Mouse (Mus musculus) gastrocnemius, postnatal 36 days (tissue): ENCODE data around the gene Vamp4. TPM values are rescaled to one million over a fixed set of nuclear protein-coding genes. Genes with fewer than 3 reads are reported as not detected.
A peak's percentile ranks its signal among the peaks of the same experiment; 100 is the strongest.

Experiments used
- DNase-seq, 2 experiments: peaks; one replicate each; pipeline ENCODE4 v3.0.0; 2022
- intact Hi-C: fragments of 180-260 bp; cut with DNase I; formaldehyde crosslinking; loops from one replicate; pipeline ENCODE4 v1.15.1; 2025
- total RNA-seq, 2 experiments: library from RNA; stranded (reverse); gene quantifications; 2 replicates each; pipeline ENCODE4 v1.2.3; 2021

Gene Vamp4
- total RNA-seq, 2 experiments from 2014 or later: 13.9 to 15.3 TPM

GRCm38 (mm10) chr1:162639861-162640260, 69.5 kb downstream of the Vamp4 start:
- no peak for DNase-seq
- intact Hi-C loops: no loop called here

DNA sequence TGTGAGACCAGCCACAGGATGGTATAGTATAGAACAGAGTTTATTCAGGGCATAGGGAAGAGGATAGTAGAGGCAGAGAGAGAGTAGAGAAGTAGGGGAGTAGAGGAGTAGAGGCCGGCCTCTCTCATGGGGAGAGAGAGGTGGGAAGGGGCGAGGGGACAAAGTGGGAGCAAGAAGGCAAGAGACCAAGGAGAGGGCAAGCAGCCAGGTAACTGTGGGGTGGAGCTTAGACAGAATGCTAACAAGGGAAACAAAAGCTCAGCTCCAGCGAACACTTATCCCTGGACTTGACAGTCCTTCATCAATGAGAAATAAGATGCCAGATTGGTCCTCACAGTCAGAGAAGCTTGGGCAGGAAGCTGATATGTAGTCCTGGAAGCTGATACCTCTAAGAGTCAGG, 72.3 kb downstream of the Vamp4 start:
- DNase-seq: no peak
- intact Hi-C loops: no loop called here

- DNase-seq: peak; percentile 88 to 96
- intact Hi-C loops: no loop called here
Observed at GRCm38 (mm10) chr1:162643752-162644151, 73.4 kb downstream of the Vamp4 start.

GRCm38 (mm10) chr1:162646083-162646686, 75.9 kb downstream of the Vamp4 start:
- intact Hi-C loops: loop anchor here (5.0 kb wide), 1 partner anchor 49 kb away; no protein-coding TSS in a partner anchor
- no peak for DNase-seq

GRCm38 (mm10) chr1:162648416-162648815, 78.1 kb downstream of the Vamp4 start:
- intact Hi-C loops: loop anchor here (5.0 kb wide), 1 partner anchor 51 kb away; no protein-coding TSS in a partner anchor

More at GRCm38 (mm10) chr1:162648416-162648815, 78.1 kb downstream of the Vamp4 start:
- DNase-seq: no peak

Other genes starting within 250 kb of the Vamp4 start
- gene Dnm3, start 92.5 kb upstream of the Vamp4 start, total RNA-seq: 1 to 10 TPM; 5.3 to 8.6 TPM
- 1 to 10 TPM; 5.9 to 9.6 TPM for gene Mettl13, start 22.0 kb upstream of the Vamp4 start, total RNA-seq
- 10 to 100 TPM; 23.4 to 24.2 TPM for gene Myoc, start 68.6 kb downstream of the Vamp4 start, total RNA-seq
- not detected for gene Myocos, start 87.7 kb downstream of the Vamp4 start, total RNA-seq
- gene Prrc2c, start 170.0 kb downstream of the Vamp4 start, total RNA-seq: 10 to 100 TPM; 43.9 to 55.3 TPM
- gene Fmo4, start 243.5 kb downstream of the Vamp4 start, total RNA-seq: under 1 TPM; 0.12 to 0.41 TPM